Comparison of ENCODE assay signal across 11 mouse cellular contexts in the genomic region with DNA sequence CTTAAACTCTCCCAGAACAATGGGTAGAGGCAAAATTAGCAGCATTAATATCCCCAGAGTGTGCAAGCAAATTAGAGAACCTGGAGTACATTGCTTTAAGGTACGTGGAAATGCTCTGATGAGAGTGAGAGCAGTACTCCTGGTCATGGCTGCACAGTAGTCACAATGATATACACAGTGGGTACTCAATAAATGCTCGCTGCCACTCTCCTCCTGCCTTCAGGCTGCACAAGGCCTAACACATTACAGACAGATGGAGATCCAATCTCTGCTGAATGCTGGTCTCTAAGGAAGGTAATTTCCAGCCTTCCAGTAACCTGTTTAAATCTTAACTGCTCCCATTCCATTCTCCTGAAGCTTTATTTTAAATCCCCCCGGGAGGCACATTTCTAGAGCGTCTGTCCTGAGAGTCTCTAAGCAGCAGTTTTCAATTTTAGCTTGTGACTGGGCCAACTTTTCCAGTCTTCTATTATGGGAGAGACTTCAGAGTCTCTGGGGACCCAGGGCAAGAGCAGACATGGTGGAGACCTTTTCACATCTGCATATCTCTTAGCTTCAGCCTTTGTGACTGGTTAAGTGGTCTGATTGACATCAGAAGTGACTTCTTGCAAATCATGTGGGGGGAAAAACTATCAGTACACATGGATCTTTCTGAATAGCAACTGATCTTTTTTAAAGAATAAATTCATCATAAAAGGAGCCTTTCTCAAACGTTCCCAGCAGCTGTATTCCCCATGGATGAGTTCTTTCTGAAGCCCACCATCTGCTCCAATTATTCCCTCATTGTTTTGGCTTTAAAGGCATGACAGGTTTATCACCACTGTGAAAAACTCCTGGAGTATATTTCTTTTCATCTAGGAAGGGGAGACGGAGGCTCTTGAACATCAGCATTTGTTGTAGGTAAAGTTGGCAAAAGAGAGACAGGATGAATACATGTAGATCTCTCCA.
DNase-seq lines count a peak whose midpoint lies in the region; ATAC-seq and TF ChIP-seq lines count a peak whose summit lies in the region.
"Had no signal": no experiment of that assay in that cellular context is flagged by ENCODE, and none has a peak within 500 bp of the region (broad histone marks: within the 10 kb centered on the region; RNA-seq: fewer than 3 reads in every experiment).

No protein-coding gene starts in this region.

- no peaks in the 10 kb centered on the region for H3K36me3 ChIP-seq in forebrain, embryonic 16.5 days (ENCODE audit: control insufficient read depth, insufficient read depth)
- H3K36me3 ChIP-seq in limb, embryonic 15.5 days = no peaks in the 10 kb centered on the region
- no peaks in the 10 kb centered on the region for H3K36me3 ChIP-seq in thymus, adult 2 months (ENCODE audit: control insufficient read depth, insufficient read depth, low read length)

- intact Hi-C loops in left cerebral cortex, postnatal 36 days (cut with DNase I) = no loop called here

- no peak for TF ChIP-seq POLR2A in brain, embryonic 14.5 days (IDR thresholded peaks at IDR 0.05; ENCODE audit: borderline replicate concordance, extremely low read depth, insufficient read depth, insufficient read length, poor library complexity, severe bottlenecking)
- TF ChIP-seq POLR2A in thymus, adult 2 months (IDR thresholded peaks at IDR 0.05; ENCODE audit: control insufficient read depth, extremely low read depth, insufficient read depth, low read length, poor library complexity) = no peak

- WGBS in forebrain, embryonic 16.5 days = 35% methylated on average over 6 of the region's 6 CpGs
- 18% methylated on average over 6 of the region's 6 CpGs for WGBS in limb, embryonic 15.5 days
- 74% methylated on average over 6 of the region's 6 CpGs for WGBS in thymus, adult 2 months

- TF ChIP-seq CTCF in brain, embryonic 14.5 days (IDR thresholded peaks at IDR 0.05; ENCODE audit: borderline replicate concordance, extremely low read depth, insufficient read depth, insufficient read length) = no peak
- no peak for TF ChIP-seq CTCF in thymus, adult 2 months (IDR thresholded peaks at IDR 0.05; ENCODE audit: borderline replicate concordance, control insufficient read depth, extremely low read depth, insufficient read depth, low read length, poor library complexity)

- no peak overlapping the region for H3K4me2 ChIP-seq in forebrain, embryonic 16.5 days (ENCODE audit: low read length)
- H3K4me2 ChIP-seq in limb, embryonic 15.5 days = no peak overlapping the region

- H3K4me1 ChIP-seq in forebrain, embryonic 16.5 days (replicated peaks; ENCODE audit: control insufficient read depth, insufficient read depth, low read length) = peaks cover 12% of the 10 kb centered on the region
- peaks cover 13% of the 10 kb centered on the region; the same call in 1 of the 2 replicates for H3K4me1 ChIP-seq in limb, embryonic 15.5 days
- H3K4me1 ChIP-seq in thymus, adult 2 months (replicated peaks; ENCODE audit: control insufficient read depth, insufficient read depth, low read length) = no peaks in the 10 kb centered on the region

- H3K27me3 ChIP-seq in forebrain, embryonic 16.5 days (replicated peaks; ENCODE audit: control insufficient read depth, insufficient read depth, low read length) = no peaks in the 10 kb centered on the region
- no peaks in the 10 kb centered on the region for H3K27me3 ChIP-seq in limb, embryonic 15.5 days
- H3K27me3 ChIP-seq in thymus, adult 2 months (ENCODE audit: control insufficient read depth, insufficient read depth, low read length) = no peaks in the 10 kb centered on the region

- ATAC-seq in forebrain, embryonic 16.5 days = peak; percentile 68
- no peak for ATAC-seq in limb, embryonic 15.5 days (ENCODE audit: insufficient number of reproducible peaks, low FRiP score, low TSS enrichment, low read depth)
- ATAC-seq: inflammation-experienced regulatory T-cells, adult 6 months had no signal

- peak overlapping the region; percentile 81 for H3K27ac ChIP-seq in forebrain, embryonic 16.5 days (ENCODE audit: low read length)
- peak overlapping the region; percentile 67; the same call in 1 of the 2 replicates for H3K27ac ChIP-seq in limb, embryonic 15.5 days
- H3K27ac ChIP-seq in thymus, adult 2 months (ENCODE audit: control insufficient read depth, insufficient read depth, low read length) = no peak overlapping the region
- H3K27ac ChIP-seq: liver, embryonic 14.5 days had no signal

- H3K9ac ChIP-seq in forebrain, embryonic 16.5 days (replicated peaks; ENCODE audit: low read depth, low read length) = no peak overlapping the region
- H3K9ac ChIP-seq in limb, embryonic 15.5 days = no peak overlapping the region
- H3K9ac ChIP-seq: liver, embryonic 14.5 days had no signal

- H3K9me3 ChIP-seq in forebrain, embryonic 16.5 days (ENCODE audit: control insufficient read depth, low read length) = no peaks in the 10 kb centered on the region
- no peaks in the 10 kb centered on the region for H3K9me3 ChIP-seq in limb, embryonic 15.5 days

- peak; percentile 76 for DNase-seq in 3T3-L1 (ENCODE audit: low read depth, low spot score)
- peak; percentile 77 for DNase-seq in brain, embryonic 14.5 days (ENCODE audit: low read depth)
- DNase-seq in layer of hippocampus, adult 9-11 months = no peak
- no peak for DNase-seq in thymus, adult 2 months
- DNase-seq in left cerebral cortex, postnatal 36 days (ENCODE audit: low spot score in 2 of 2) = no peak
- no peak for DNase-seq in adrenal gland, adult (ENCODE audit: inconsistent age in 2 of 2, low spot score in 1 of 2)
- DNase-seq: adrenal gland, postnatal 36 days had no signal

- no peak overlapping the region for H3K4me3 ChIP-seq in forebrain, embryonic 16.5 days (replicated peaks; ENCODE audit: low read length)
- no peak overlapping the region for H3K4me3 ChIP-seq in limb, embryonic 15.5 days
- H3K4me3 ChIP-seq in thymus, adult 2 months (ENCODE audit: control insufficient read depth, insufficient read depth, low read length) = no peak overlapping the region

Comparison
In these comparisons a context has a peak if more than half of its experiments do, and no peak if none do; other contexts are left out.
1. DNase-seq: peak in 3T3-L1 (single experiment) and brain, embryonic 14.5 days (single experiment); none in layer of hippocampus, adult 9-11 months (single experiment), thymus, adult 2 months (single experiment), left cerebral cortex, postnatal 36 days (0 of 2) and adrenal gland, adult (0 of 2).